Mouse (Mus musculus) left cerebral cortex, adult 9 months (tissue): ENCODE data around the gene Rbbp8nl.

Experiments used
- DNase-seq, 2 experiments: peaks; one replicate each; pipeline ENCODE4 v3.0.0; 2022; ENCODE audit warnings: low spot score in 2 of 2

The Rbbp8nl gene

GRCm38 (mm10) chr2:180289440-180290108, at the start of gene Rbbp8nl:
Gene Rbbp8nl, minus strand, starts transcription at chr2:180289879.
- no peak for DNase-seq

GRCm38 (mm10) chr2:180334551-180334986, 44.9 kb upstream of the Rbbp8nl start, which contains the start of gene Gata5:
Gene Gata5, minus strand, starts transcription at chr2:180334699.
- DNase-seq = no peak

GRCm38 (mm10) chr2:180333778-180334550, 44.3 kb upstream of the Rbbp8nl start:
- DNase-seq = no peak

GRCm38 (mm10) chr2:180329466-180329865, 39.8 kb upstream of the Rbbp8nl start:
- no peak for DNase-seq

- DNase-seq = no peak
Observed at GRCm38 (mm10) chr2:180322674-180323355, 33.1 kb upstream of the Rbbp8nl start.

- no peak for DNase-seq
Observed at GRCm38 (mm10) chr2:180320216-180320615, 30.5 kb upstream of the Rbbp8nl start.

GRCm38 (mm10) chr2:180317591-180317990, 27.9 kb upstream of the Rbbp8nl start:
- no peak for DNase-seq

- no peak for DNase-seq
Observed at GRCm38 (mm10) chr2:180314292-180314691, 24.6 kb upstream of the Rbbp8nl start.

GRCm38 (mm10) chr2:180311147-180311546, 21.5 kb upstream of the Rbbp8nl start:
- DNase-seq = no peak

GRCm38 (mm10) chr2:180307680-180308079, 18.0 kb upstream of the Rbbp8nl start:
- no peak for DNase-seq

GRCm38 (mm10) chr2:180306423-180307168, 16.9 kb upstream of the Rbbp8nl start:
- no peak for DNase-seq

GRCm38 (mm10) chr2:180306009-180306408, 16.3 kb upstream of the Rbbp8nl start:
- DNase-seq = no peak

- no peak for DNase-seq
Observed at GRCm38 (mm10) chr2:180305490-180305889, 15.8 kb upstream of the Rbbp8nl start.

- no peak for DNase-seq
Observed at GRCm38 (mm10) chr2:180304554-180304953, 14.9 kb upstream of the Rbbp8nl start.

GRCm38 (mm10) chr2:180303468-180303867, 13.8 kb upstream of the Rbbp8nl start:
- no peak for DNase-seq

GRCm38 (mm10) chr2:180302201-180302600, 12.5 kb upstream of the Rbbp8nl start:
- no peak for DNase-seq

- DNase-seq = no peak
Observed at GRCm38 (mm10) chr2:180300771-180301170, 11.1 kb upstream of the Rbbp8nl start.

- DNase-seq = no peak
Observed at GRCm38 (mm10) chr2:180300252-180300651, 10.6 kb upstream of the Rbbp8nl start.

- DNase-seq = no peak
Observed at GRCm38 (mm10) chr2:180292906-180293305, 3.2 kb upstream of the Rbbp8nl start.

GRCm38 (mm10) chr2:180292026-180292425, 2.3 kb upstream of the Rbbp8nl start:
- DNase-seq = no peak

- no peak for DNase-seq
Observed at GRCm38 (mm10) chr2:180291566-180291965, 1.9 kb upstream of the Rbbp8nl start.

GRCm38 (mm10) chr2:180290503-180290902, 824 bp upstream of the Rbbp8nl start:
- DNase-seq = no peak
